Mouse (Mus musculus) left cerebral cortex, adult 8-10 months (tissue): ENCODE measurements around the gene Prickle4. TPM values are rescaled to one million over a fixed set of nuclear protein-coding genes. Genes with fewer than 3 reads are reported as not detected.

Experiments used
- DNase-seq, 2 experiments: peaks; one replicate each; pipeline ENCODE4 v3.0.0; 2022; ENCODE audit warnings: low spot score in 2 of 2
- total RNA-seq, 4 experiments: library from RNA; stranded (reverse); gene quantifications; 2 replicates each; pipeline ENCODE4 v1.2.4; 2022

Prickle4 gene
- total RNA-seq, 4 experiments from 2014 or later = 1.8 to 5.2 (median 4.3) TPM

- no peak for DNase-seq
Observed at GRCm38 (mm10) chr17:47706196-47706595, 11.7 kb upstream of the Prickle4 start.

- DNase-seq = no peak
Observed at GRCm38 (mm10) chr17:47704692-47705091, 10.2 kb upstream of the Prickle4 start.

DNA sequence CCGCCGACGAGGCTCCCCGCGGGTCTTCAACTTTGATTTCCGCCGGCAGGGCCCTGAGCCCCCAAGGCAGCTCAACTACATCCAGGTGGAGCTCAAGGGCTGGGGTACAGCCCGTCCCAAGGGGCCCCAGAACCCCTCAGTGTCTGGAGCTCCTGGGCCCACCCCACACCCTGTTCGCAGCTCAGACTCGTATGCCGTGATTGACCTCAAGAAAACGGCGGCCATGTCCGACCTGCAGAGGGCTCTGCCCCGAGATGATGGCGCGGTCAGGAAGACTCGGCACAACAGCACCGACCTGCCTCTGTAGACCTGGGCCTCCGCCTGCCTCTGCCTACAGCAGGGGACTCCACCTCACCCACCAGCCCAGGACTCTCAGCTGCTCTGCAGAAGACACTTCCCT, 9.0 kb upstream of the Prickle4 start:
- DNase-seq = no peak

GRCm38 (mm10) chr17:47702548-47703345, 8.2 kb upstream of the Prickle4 start:
- DNase-seq = no peak

DNA sequence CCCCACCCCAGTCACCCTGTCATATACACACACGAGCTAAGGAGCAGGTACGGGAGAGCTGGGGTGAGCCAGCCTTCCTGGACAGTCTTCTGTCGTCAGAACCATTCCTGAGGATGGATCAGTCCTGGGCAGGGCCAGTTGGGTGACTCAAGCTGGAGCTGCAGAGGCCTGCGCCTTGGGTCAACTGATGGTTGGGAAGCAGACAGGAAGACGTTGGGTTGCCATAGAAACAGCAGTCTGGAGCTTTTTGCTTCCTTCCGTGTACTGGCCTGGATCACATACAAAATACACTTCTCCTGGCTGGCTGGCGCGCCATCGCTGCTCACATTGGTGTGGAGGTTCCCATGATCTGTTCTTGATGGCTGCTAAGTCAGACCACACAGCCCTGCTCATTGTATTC, 7.3 kb upstream of the Prickle4 start:
- no peak for DNase-seq

DNA sequence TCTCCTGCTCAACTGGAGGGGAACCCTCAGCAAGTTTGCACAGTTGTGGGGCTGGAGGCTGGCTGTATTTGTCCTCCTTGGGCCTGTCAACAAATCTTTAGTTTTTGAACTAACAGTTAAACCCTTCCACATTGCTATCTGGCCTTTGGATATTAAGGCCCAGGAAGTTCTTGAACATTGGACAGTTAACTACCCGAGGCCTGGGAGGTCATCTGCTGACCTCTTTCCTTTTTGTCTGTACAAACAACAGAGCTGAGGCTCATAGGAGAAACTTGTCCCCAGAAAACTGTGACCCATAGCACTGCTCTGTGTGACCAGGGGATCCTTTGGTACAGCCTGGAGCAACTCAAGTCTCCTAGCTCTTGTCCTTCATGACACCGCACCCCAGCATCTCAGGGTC, 4.5 kb upstream of the Prickle4 start:
- no peak for DNase-seq

DNA sequence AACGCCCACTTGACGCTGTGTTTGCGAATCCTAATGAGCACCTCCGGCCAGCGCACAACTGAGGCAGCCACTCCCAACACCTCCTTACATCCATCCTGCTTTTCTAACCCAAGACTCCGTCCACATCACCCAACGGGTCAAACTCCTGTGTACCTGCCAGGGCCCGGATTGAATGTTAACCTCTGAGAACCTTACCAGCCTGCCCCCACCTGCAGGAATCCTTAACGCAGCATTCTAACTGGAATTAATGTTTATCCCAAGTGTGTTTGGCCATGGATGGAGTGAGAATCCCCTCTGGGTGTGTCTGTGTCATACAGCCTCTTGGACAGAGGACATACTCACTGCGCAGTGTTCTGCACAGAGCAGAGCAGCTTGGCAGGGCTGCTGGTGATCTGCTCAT, 3.6 kb upstream of the Prickle4 start:
- DNase-seq = no peak

- no peak for DNase-seq
Observed at GRCm38 (mm10) chr17:47695337-47695710, 788 bp upstream of the Prickle4 start.

DNA sequence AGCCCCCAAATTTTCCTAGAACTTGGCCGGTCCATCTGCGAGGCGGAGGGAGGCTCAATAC, 264 bp downstream of the Prickle4 start, which contains the start of gene Gm21981:
Gene Gm21981, minus strand, starts transcription at position 14 of the 61 bp plus-strand sequence.
- DNase-seq = no peak

DNA sequence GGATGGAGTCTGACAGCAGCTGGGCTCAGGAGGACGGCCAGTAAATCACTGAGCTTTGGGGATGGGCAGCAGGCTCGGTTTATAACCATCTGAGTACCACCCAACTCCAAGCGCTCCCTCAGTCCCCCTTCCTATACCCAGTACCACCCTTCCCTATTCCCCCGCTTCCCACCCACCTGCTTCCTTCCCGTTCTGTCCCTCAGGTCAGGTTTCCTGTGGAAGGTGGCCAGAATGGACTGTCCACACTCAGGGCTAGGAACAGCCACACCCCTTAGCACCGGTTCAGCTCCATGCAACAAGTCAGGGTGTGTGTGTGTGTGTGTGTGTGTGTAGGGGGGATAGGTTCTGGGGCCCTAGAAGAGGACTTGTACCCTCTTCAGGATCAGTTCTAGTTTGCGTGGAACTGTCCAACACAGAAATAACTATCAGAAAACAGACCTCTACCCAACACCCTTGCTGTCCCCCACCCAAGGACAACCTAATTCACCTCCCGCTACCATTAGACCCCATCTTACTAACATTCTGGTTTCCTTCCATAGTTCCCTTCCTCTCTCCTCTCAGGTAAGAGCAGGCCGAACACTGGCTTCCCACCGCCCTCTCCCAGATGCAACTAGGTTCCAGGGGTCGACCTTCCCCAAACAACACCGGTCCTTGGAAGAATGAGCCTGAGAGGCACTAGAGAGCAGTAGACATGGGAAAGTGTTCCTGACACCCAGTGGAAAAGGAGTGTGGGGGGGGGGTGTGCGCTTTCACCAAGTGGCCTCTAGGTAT, 680 bp downstream of the Prickle4 start:
- DNase-seq = no peak

DNA sequence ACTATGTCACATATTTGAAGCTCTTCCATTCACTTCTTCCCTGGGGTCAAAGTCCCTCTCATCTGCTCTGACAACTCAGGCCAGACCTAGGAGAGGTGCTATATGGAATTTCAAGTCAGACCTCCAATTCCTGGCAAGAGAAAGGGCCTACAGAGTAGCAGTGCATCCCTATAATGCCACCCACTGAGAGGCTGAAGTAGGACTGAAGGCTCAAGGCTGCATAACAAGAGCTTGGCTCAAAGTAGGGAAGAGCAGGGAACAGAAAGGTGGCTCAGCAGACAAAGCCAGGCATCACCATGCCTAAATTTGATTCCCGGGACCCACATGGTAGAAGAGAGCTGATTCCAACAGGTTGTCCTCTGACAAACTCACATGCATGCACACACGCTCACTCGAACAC, 2.9 kb downstream of the Prickle4 start:
- no peak for DNase-seq

GRCm38 (mm10) chr17:47689894-47690293, 4.6 kb downstream of the Prickle4 start:
- no peak for DNase-seq

GRCm38 (mm10) chr17:47688608-47689575, 5.6 kb downstream of the Prickle4 start, which contains the start of gene Frs3:
Frs3 (plus strand) TSS chr17:47689030.
- DNase-seq = peak; percentile 63 to 77

- DNase-seq = no peak
Observed at GRCm38 (mm10) chr17:47688344-47688607, 6.3 kb downstream of the Prickle4 start, which contains the start of gene Tomm6. Tomm6 (minus strand) TSS chr17:47688386.

- DNase-seq = peak; percentile 85 to 97
Observed at GRCm38 (mm10) chr17:47687409-47688343, 6.9 kb downstream of the Prickle4 start.

DNA sequence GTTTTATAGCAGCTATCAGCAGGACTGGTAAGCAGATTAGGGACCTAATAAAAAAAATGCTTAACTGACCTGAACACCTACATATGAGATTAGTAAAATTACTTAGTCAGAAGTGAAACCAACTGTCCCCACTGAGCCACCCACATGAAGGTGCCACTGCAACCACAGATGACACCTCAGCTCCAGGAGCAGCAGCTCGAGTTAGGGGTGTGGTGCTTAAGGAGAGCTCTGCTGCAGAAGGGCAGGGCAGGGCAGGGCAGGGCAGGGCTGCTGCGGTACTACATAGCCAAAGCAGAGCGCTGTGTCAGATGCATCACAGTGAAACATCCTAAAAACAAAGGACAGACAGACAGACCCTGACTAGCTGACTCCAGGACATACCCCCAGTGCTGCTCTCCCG, 11.7 kb downstream of the Prickle4 start:
- no peak for DNase-seq

GRCm38 (mm10) chr17:47678702-47679101, 15.8 kb downstream of the Prickle4 start:
- no peak for DNase-seq

- no peak for DNase-seq
Observed at GRCm38 (mm10) chr17:47678238-47678637, 16.3 kb downstream of the Prickle4 start.

DNA sequence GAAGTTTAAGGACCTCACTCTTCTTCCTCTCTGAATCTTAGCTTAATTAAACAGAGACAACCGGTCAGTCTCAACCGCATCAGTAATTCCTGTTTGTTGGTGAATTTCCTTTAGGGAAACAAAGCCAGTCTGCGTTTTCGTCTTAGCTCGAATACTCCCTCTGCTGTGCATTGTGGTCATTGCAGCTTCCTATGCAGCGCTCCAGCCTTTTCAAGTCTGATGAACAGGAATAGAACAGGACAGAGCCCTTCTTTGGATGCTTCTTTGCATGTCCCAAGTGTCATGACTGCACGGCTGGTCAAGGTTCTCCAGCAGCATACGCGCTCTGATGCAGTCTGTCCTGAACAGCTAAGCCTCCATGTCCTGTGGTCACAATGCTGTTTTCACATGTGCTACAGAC, 18.0 kb downstream of the Prickle4 start:
- peak in 1 of 2 experiments; percentile 64 for DNase-seq

- peak in 1 of 2 experiments; percentile 49 for DNase-seq
Observed at GRCm38 (mm10) chr17:47672311-47673111, 22.0 kb downstream of the Prickle4 start.
